Mouse (Mus musculus) erythroblast, embryonic 14.5 days (primary cell): ENCODE data around the gene Tpd52l1.
"Not testable (repeated sequence)": the region's sequence is repeated elsewhere in the genome, so short reads cannot be mapped to it uniquely, and the experiment has no call there.

Experiments
- GATA1 ChIP-seq: IDR thresholded peaks from 2 replicates; pipeline ENCODE4 v1.6.1; 2012; ENCODE audit warnings: low read length, inconsistent platforms, mixed read lengths
- TAL1 ChIP-seq: IDR thresholded peaks from 3 replicates; pipeline ENCODE4 v1.6.1; 2012; ENCODE audit warnings: low read length, inconsistent platforms, mixed read lengths

DNA sequence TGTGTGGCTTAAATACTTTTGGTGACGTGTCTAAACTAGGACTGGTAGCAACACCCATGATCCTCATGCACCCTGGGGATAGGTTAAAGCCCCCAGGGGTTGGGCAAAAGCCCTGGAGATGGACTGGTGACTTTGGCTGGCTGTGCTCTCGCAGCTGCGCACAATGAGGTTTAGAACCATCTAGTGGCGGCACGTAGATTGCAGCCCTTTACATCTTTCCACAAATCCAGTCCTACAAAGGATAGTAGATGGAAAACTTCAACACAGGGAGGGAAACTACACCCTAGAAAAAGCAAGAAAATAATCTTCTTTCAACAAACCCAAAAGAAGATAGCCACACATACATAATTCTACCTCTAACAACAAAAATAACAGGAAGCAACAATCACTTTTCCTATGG is 75.6 kb downstream of the Tpd52l1 start:
- TF ChIP-seq GATA1, TAL1: not testable (repeated sequence)
